Mouse (Mus musculus) midbrain, embryonic 16.5 days (tissue): ENCODE data around the gene Chit1. TPM values are rescaled to one million over a fixed set of nuclear protein-coding genes. Genes with fewer than 3 reads are reported as not detected.

Experiments used
- ATAC-seq: fragments of 200-750 bp; cut with Nextera tagmentation; 2 replicates; pipeline ENCODE4 v1.8.0; 2017; ENCODE audit warnings: moderate TSS enrichment
- H3K27ac ChIP-seq: fragments of 300-500 bp; sonication (generic); 2 replicates; pipeline ENCODE4 v1.5.1; 2014; ENCODE audit warnings: mild to moderate bottlenecking, low read length, mixed read lengths
- H3K27me3 ChIP-seq: fragments of 300-500 bp; sonication (generic); 2 replicates; pipeline ENCODE4 v1.6.1; 2014; ENCODE audit warnings: low read depth, low read length, mixed read lengths; ENCODE audit not compliant: control insufficient read depth, insufficient read depth
- H3K36me3 ChIP-seq: fragments of 300-500 bp; sonication (generic); 2 replicates; pipeline ENCODE4 v1.6.1; 2014; ENCODE audit warnings: mild to moderate bottlenecking, low read length, moderate library complexity, mixed read lengths; ENCODE audit not compliant: control insufficient read depth, insufficient read depth
- H3K4me1 ChIP-seq: fragments of 300-500 bp; sonication (generic); 2 replicates; pipeline ENCODE4 v1.6.1; 2014; ENCODE audit warnings: mild to moderate bottlenecking, low read length, mixed read lengths; ENCODE audit not compliant: control insufficient read depth, insufficient read depth
- H3K4me2 ChIP-seq: fragments of 300-500 bp; sonication (generic); 2 replicates; pipeline ENCODE4 v1.6.1; 2014; ENCODE audit warnings: mild to moderate bottlenecking, low read length, mixed read lengths
- H3K4me3 ChIP-seq: fragments of 300-500 bp; sonication (generic); 2 replicates; pipeline ENCODE4 v1.5.1; 2014; ENCODE audit warnings: low read depth, mild to moderate bottlenecking, low read length, moderate library complexity, mixed read lengths
- H3K9ac ChIP-seq: fragments of 300-500 bp; sonication (generic); 2 replicates; pipeline ENCODE4 v1.6.1; 2014; ENCODE audit warnings: low read depth, low read length, mixed read lengths
- H3K9me3 ChIP-seq: fragments of 300-500 bp; sonication (generic); replicated peaks from 2 replicates; pipeline ENCODE4 v1.6.1; 2014; ENCODE audit warnings: mild to moderate bottlenecking, low read length, mixed read lengths; ENCODE audit not compliant: control insufficient read depth, poor library complexity, severe bottlenecking
- WGBS: fragments of 180-500 bp; shearing (Covaris S2); extraction: QIAGEN DNeasy Blood & Tissue Kit; methylation state at CpG from one replicate; pipeline ENCODE4 v1.1.7; 2014; 5-methylcytosine and 5-hydroxymethylcytosine counted together
- polyA plus RNA-seq: library from polyadenylated mRNA; unstranded; fragments of >200 nt; fragmentation: Nextera tagmentation; extraction: Ambion mirVana; gene quantifications from 2 replicates; pipeline ENCODE4 v1.2.1, GENCODE M21; 2015

The Chit1 gene
- polyA plus RNA-seq, 1 experiment from 2014 or later = 0.21 TPM

DNA sequence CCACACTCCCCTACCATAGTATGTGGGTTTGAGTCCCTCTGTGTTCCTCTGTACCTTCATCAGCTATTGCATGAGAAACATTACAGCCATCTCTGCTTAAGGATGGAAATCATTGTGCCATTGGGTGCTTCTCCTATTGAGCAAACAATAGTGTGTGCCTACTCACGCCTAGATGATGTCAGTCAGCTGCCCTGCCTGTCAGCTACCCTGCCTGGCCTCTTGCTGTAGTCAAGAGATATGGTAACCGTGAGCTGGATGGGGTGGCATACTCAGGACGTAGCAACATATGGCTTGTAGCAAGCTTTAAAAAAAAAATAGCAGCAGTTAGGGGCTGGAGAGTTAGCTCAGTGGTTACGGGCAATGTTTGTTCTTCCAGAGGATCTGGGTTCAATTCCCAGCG is 593 bp upstream of the Chit1 start:
- 89% methylated on average over 5 of the region's 5 CpGs for WGBS
- ATAC-seq = no peak
- Histone ChIP-seq H3K36me3 (no peaks in the 10 kb centered on the region), H3K4me3 (no peak overlapping the region), H3K4me1 (no peaks in the 10 kb centered on the region), H3K9ac (no peak overlapping the region), H3K27ac (no peak overlapping the region), H3K4me2 (no peak overlapping the region), H3K27me3 (no peaks in the 10 kb centered on the region), H3K9me3 (no peaks in the 10 kb centered on the region)

DNA sequence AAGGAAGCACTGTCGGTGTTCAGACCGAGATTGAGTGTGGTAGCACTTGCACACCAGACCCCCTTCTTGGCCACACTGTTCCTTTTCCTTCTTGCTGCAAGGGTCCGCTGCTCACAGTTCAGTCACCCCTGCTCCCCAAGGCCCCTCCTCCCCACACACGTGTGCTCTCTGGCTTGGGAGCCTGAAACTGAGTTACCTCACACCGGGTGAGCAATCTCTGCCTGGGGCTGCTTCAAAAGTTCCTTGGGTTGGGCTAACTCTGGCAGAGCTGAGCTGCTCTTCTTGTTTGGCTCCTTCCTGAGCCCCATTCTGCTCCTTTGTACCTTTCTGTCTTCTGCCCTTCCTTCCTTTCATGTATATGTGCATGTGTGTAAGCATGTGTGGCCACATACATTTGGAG is 2.5 kb downstream of the Chit1 start:
- Histone ChIP-seq H3K36me3 (no peaks in the 10 kb centered on the region), H3K9ac (no peak overlapping the region), H3K4me3 (no peak overlapping the region), H3K4me1 (no peaks in the 10 kb centered on the region), H3K4me2 (no peak overlapping the region), H3K9me3 (no peaks in the 10 kb centered on the region), H3K27me3 (no peaks in the 10 kb centered on the region), H3K27ac (no peak overlapping the region)
- WGBS = 70% methylated on average over 5 of the region's 5 CpGs
- no peak for ATAC-seq

DNA sequence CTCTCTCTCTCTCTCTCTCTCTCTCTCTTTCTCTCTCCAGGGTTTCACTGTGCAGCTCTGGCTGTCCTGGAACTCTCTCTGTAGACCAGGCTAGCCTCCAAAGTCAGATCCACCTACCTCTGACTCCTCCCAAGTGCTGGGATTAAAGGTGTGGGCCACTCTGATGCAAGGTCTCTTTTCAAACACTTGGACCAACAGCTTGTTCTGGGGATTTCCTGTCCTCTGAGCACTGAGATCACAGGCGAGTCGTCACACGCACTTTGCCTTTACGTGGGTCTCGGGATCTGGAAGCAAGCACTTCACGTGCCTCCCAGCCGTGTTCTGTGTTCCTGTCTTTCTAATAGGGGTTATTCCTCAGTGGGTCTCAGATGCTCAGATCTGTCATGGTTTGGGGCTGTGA is 3.0 kb downstream of the Chit1 start:
- ATAC-seq = no peak
- 88% methylated on average over 7 of the region's 7 CpGs for WGBS

DNA sequence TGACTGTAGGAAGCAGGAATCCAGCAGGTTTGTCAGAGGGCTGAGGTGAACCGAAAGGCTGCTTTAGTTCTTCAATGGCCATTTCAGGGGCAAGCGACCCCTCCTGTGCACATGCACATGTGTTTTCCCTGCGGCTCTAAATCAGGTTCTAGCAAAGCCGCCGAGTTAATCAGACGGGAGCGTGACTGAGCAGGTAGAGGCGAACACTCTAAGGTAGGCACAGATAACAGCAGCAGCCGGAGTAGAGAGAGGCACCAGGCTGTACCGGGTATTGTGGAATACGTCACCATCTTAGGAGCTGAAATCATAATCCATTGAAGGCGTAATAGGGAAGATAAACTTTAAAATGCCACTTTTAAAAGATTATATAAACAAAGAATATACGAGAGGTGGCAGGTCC is 3.7 kb downstream of the Chit1 start:
- no peaks in the 10 kb centered on the region for H3K27me3 ChIP-seq
- no peaks in the 10 kb centered on the region for H3K4me1 ChIP-seq
- WGBS = 84% methylated on average over 13 of the region's 13 CpGs
- H3K9ac ChIP-seq = no peak overlapping the region
- H3K27ac ChIP-seq = no peak overlapping the region
- ATAC-seq = no peak
- H3K4me2 ChIP-seq = no peak overlapping the region
- H3K9me3 ChIP-seq = no peaks in the 10 kb centered on the region
- H3K36me3 ChIP-seq = no peaks in the 10 kb centered on the region
- H3K4me3 ChIP-seq = no peak overlapping the region

More for the DNA sequence above, 3.0 kb downstream of the Chit1 start:
- Histone ChIP-seq H3K4me3 (no peak overlapping the region), H3K27me3 (no peaks in the 10 kb centered on the region), H3K4me2 (no peak overlapping the region), H3K27ac (no peak overlapping the region), H3K9ac (no peak overlapping the region), H3K9me3 (no peaks in the 10 kb centered on the region), H3K4me1 (no peaks in the 10 kb centered on the region), H3K36me3 (no peaks in the 10 kb centered on the region)

DNA sequence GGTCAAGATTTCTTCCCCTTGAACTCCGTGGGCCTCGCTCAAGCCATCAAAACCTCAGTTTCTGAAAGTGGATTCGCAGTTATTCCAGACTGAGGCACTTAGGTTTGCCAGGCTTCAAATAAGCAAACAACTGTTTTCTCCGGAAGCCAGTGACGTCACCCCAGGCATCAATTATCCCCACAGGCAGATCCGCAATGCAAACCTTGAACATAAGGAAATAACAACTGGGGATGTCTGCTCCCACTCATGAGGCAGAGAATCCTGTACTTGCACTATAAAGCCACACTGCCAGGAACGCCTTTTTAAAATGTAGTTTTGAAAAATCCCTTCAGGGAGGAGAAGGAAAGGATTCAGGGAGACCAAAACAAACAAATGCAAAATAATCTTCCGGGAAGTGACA is 4.4 kb downstream of the Chit1 start:
- no peaks in the 10 kb centered on the region for H3K27me3 ChIP-seq
- no peak for ATAC-seq
- H3K4me3 ChIP-seq = no peak overlapping the region
- 58% methylated on average over 8 of the region's 8 CpGs for WGBS
- no peak overlapping the region for H3K4me2 ChIP-seq
- H3K9ac ChIP-seq = no peak overlapping the region
- no peak overlapping the region for H3K27ac ChIP-seq
- H3K9me3 ChIP-seq = no peaks in the 10 kb centered on the region
- H3K4me1 ChIP-seq = no peaks in the 10 kb centered on the region
- no peaks in the 10 kb centered on the region for H3K36me3 ChIP-seq

DNA sequence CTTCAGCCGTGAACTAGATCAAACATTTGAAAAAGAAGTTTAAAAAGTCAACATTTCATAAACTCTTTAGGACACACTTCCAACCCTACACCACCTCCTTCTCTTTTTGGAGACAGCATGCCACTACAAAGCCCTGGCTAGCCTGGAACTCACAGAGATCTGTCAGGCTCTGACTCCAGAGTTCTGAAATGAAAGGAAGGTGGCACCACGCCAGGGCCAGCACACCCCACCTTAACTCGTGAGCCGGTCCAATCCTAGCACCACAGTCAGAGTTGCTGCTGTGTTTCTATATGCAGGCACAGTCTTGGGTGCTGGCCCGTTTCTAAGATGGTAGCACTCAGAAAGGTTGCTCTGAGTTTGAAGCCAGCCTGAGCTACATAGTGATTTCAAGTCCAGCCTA is 6.1 kb downstream of the Chit1 start:
- no peak overlapping the region for H3K27ac ChIP-seq
- H3K9me3 ChIP-seq = no peaks in the 10 kb centered on the region
- 81% methylated on average over 5 of the region's 5 CpGs for WGBS
- no peaks in the 10 kb centered on the region for H3K27me3 ChIP-seq
- H3K9ac ChIP-seq = no peak overlapping the region
- no peak for ATAC-seq
- no peaks in the 10 kb centered on the region for H3K4me1 ChIP-seq
- H3K36me3 ChIP-seq = no peaks in the 10 kb centered on the region
- H3K4me3 ChIP-seq = no peak overlapping the region
- no peak overlapping the region for H3K4me2 ChIP-seq

DNA sequence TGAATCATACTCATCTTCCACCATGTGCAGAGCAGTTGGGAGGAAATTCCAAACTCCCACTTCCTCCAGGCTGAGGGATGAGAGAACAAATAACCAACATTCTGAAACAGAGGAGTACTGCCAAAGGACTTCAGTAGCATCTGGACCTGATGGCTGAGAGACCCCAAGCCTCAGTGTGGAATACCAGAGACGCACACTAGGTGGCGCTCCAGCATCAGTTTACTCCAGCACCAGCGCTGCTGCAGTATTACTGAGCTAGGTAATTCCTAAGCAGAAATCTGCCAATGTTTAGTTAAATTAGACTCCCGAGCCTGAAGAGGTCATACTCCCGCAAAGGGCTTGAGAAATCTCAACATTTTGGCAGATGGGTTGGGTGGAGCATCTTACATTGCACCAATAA is 9.1 kb downstream of the Chit1 start:
- WGBS = 4% methylated on average over 5 of the region's 5 CpGs
- no peaks in the 10 kb centered on the region for H3K27me3 ChIP-seq
- H3K27ac ChIP-seq = no peak overlapping the region
- no peaks in the 10 kb centered on the region for H3K36me3 ChIP-seq
- H3K4me1 ChIP-seq = no peaks in the 10 kb centered on the region
- H3K4me2 ChIP-seq = no peak overlapping the region; the same call in 1 of the 2 replicates
- ATAC-seq = peak; percentile 86
- H3K9me3 ChIP-seq = no peaks in the 10 kb centered on the region
- no peak overlapping the region for H3K9ac ChIP-seq
- no peak overlapping the region for H3K4me3 ChIP-seq

DNA sequence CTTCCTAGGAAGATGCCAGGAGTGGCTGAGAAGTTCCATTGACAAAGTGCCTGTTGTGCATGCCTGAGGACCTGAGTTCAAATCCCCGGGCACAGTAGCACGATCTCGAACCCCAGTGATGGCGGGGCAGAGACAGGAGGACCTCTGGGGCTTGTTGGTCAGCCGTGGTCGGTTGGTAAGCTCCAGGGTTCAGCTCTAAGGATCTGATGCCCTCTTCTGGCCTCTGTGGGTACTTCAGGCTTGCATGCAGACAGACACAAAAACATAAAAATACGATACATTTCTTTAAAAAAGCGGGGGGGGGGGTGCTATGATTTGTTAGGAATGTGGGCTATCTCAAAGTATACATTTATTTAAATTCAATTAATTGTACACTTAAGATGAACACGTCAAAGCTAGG is 11.2 kb downstream of the Chit1 start:
- H3K27ac ChIP-seq = no peak overlapping the region
- H3K4me1 ChIP-seq = no peaks in the 10 kb centered on the region
- no peaks in the 10 kb centered on the region for H3K36me3 ChIP-seq
- H3K4me3 ChIP-seq = no peak overlapping the region
- WGBS = 56% methylated on average over 9 of the region's 9 CpGs
- ATAC-seq = no peak
- no peak overlapping the region for H3K9ac ChIP-seq
- H3K27me3 ChIP-seq = no peaks in the 10 kb centered on the region
- H3K9me3 ChIP-seq = no peaks in the 10 kb centered on the region
- no peak overlapping the region for H3K4me2 ChIP-seq

DNA sequence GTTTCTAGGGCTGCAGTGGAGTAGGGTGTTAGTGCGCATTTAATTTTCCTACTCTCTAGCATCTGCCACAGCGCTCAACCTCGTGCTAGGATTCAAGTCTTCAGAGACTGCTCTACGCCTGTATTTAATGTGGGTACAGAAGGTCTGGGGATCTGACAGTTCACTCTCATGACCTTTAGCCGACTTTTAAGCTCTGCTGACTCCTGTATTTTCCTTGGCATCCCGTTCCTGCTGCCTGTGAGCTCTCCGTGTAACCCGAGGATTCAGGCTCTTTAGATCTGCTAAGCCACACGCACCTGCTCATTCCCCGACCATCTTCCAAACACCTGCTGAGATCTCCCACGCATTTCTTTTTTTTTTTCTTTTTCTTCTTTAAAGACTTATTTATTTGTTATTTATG is 22.3 kb downstream of the Chit1 start:
- Histone ChIP-seq H3K4me2 (no peak overlapping the region), H3K9ac (no peak overlapping the region), H3K4me3 (no peak overlapping the region), H3K36me3 (no peaks in the 10 kb centered on the region), H3K27me3 (no peaks in the 10 kb centered on the region), H3K4me1 (no peaks in the 10 kb centered on the region), H3K27ac (no peak overlapping the region), H3K9me3 (no peaks in the 10 kb centered on the region)
- ATAC-seq = no peak
- 63% methylated on average over 11 of the region's 11 CpGs for WGBS

DNA sequence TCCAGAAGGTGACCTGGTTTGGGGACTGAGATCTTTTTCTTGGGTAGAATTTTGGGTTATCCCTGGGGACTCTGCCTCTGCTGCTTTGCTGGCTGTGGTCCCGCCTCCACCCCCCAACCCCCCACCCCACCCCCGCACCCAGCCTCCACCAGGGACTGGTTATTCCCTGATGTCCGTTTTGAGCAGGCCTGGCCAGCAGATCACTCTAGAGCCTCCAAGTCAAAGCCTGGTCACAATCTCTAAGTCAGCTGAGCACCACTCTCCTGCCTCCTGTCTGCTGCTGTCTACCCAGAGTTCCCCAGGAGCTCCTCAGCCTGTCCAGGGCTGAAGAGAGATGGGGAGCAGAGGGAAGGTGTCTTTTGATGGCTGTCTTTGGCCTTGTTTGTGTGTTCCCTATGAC is 25.3 kb downstream of the Chit1 start:
- H3K4me2 ChIP-seq = no peak overlapping the region
- H3K9ac ChIP-seq = no peak overlapping the region
- H3K27me3 ChIP-seq = no peaks in the 10 kb centered on the region; the same call in 1 of the 2 replicates
- no peaks in the 10 kb centered on the region for H3K36me3 ChIP-seq
- no peak overlapping the region for H3K27ac ChIP-seq
- H3K9me3 ChIP-seq = no peaks in the 10 kb centered on the region
- no peak for ATAC-seq
- no peak overlapping the region for H3K4me3 ChIP-seq
- no peaks in the 10 kb centered on the region for H3K4me1 ChIP-seq
- 59% methylated on average over 3 of the region's 3 CpGs for WGBS
